Mouse (Mus musculus) thymus, postnatal 10 days (tissue): ENCODE data around the gene Oosp1.

ENCODE experiments used
- DNase-seq, 2 experiments: peaks; one replicate each; pipeline ENCODE4 v3.0.0; 2021; ENCODE audit warnings: low spot score in 2 of 2

Oosp1 gene

DNA sequence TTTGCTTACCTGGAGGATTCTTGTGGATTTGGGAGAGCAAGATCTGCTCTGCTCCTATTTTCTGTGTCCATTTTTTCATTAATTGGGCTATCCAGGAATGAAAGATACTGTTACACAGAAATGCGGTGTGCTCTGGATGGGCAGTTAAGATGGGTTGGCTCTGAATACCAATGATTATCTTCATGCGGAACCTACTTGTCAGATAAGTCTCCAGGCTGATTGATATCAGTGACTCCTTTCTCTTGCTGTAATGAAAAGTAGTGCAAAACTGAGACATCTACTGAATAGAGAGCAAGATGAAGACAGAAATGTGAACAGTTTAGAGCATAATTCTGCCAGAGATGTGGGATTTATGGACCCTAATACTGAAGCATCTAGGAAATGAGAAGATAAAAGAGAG is 67.4 kb downstream of the Oosp1 start, which contains the start of gene Ms4a2:
Gene Ms4a2, minus strand, starts transcription at position 169 of the 400 bp plus-strand sequence.
- no peak for DNase-seq

DNA sequence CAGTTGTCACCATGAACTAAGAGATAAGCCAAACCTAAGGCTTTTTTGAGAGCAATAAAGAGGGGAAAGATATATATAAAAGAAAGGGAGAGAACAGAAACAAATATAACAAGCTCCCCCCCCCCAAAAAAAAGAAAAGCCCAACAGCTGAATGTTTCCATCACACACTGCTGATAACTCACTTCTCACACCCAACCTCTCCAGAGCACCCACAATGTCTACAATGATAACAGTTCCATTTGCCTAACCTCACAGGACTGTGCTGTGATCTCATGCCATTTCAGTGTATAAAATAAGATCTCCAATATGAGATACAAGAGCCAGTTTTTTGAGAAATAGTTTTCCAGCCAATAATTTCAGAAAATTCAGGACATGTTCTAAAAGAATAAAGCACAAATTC is 73.0 kb downstream of the Oosp1 start:
- no peak for DNase-seq
